Mouse (Mus musculus) embryonic facial prominence, embryonic 12.5 days (tissue): ENCODE results near the gene Lasp1. TPM values are rescaled to one million over a fixed set of nuclear protein-coding genes. Genes with fewer than 3 reads are reported as not detected.

Experiments used
- ATAC-seq: fragments of 200-750 bp; cut with Nextera tagmentation; 2 replicates; pipeline ENCODE4 v1.8.0; 2017; ENCODE audit not compliant: insufficient number of reproducible peaks, insufficient read depth, low FRiP score, low TSS enrichment
- H3K27ac ChIP-seq: fragments of 300-500 bp; sonication (generic); 2 replicates; pipeline ENCODE4 v1.5.1; 2016; ENCODE audit warnings: mild to moderate bottlenecking
- H3K27me3 ChIP-seq: fragments of 300-500 bp; sonication (generic); 2 replicates; pipeline ENCODE4 v1.6.1; 2016; ENCODE audit warnings: mild to moderate bottlenecking, moderate library complexity
- H3K36me3 ChIP-seq: fragments of 300-500 bp; sonication (generic); 2 replicates; pipeline ENCODE4 v1.6.1; 2016; ENCODE audit warnings: mild to moderate bottlenecking
- H3K4me1 ChIP-seq: fragments of 300-500 bp; sonication (generic); 2 replicates; pipeline ENCODE4 v1.6.1; 2016
- H3K4me2 ChIP-seq: fragments of 300-500 bp; sonication (generic); replicated peaks from 2 replicates; pipeline ENCODE4 v1.6.1; 2016; ENCODE audit warnings: mild to moderate bottlenecking, moderate library complexity
- H3K4me3 ChIP-seq: fragments of 300-500 bp; sonication (generic); 2 replicates; pipeline ENCODE4 v1.5.1; 2016; ENCODE audit warnings: mild to moderate bottlenecking
- H3K9ac ChIP-seq: fragments of 300-500 bp; sonication (generic); 2 replicates; pipeline ENCODE4 v1.6.1; 2016; ENCODE audit warnings: mild to moderate bottlenecking, moderate library complexity
- H3K9me3 ChIP-seq: fragments of 300-500 bp; sonication (generic); 2 replicates; pipeline ENCODE4 v1.6.1; 2016; ENCODE audit warnings: mild to moderate bottlenecking, moderate library complexity
- WGBS: fragments of 180-500 bp; shearing (Covaris S2); methylation state at CpG from one replicate; pipeline ENCODE4 v1.1.7; 2016; 5-methylcytosine and 5-hydroxymethylcytosine counted together
- polyA plus RNA-seq: library from polyadenylated mRNA; unstranded; fragments of >200 nt; fragmentation: Nextera tagmentation; extraction: Ambion mirVana; gene quantifications from 2 replicates; pipeline ENCODE4 v1.2.1, GENCODE M21; 2016

Lasp1 gene
- polyA plus RNA-seq, 1 experiment from 2014 or later = 117 TPM

- Histone ChIP-seq H3K4me1 (peaks cover 13% of the 10 kb centered on the region), H3K27me3 (no peaks in the 10 kb centered on the region), H3K9ac (no peak overlapping the region), H3K4me3 (no peak overlapping the region), H3K27ac (0 out of 2 replicates have a peak overlapping the region, but pooled peaks have one; percentile 30), H3K9me3 (no peaks in the 10 kb centered on the region), H3K36me3 (peaks cover 74% of the 10 kb centered on the region), H3K4me2 (no peak overlapping the region)
- no peak for ATAC-seq
- WGBS = 54% methylated on average over 20 of the region's 20 CpGs
These were observed 24.2 kb downstream of the Lasp1 start for GRCm38 (mm10) chr11:97822840-97823603.

DNA sequence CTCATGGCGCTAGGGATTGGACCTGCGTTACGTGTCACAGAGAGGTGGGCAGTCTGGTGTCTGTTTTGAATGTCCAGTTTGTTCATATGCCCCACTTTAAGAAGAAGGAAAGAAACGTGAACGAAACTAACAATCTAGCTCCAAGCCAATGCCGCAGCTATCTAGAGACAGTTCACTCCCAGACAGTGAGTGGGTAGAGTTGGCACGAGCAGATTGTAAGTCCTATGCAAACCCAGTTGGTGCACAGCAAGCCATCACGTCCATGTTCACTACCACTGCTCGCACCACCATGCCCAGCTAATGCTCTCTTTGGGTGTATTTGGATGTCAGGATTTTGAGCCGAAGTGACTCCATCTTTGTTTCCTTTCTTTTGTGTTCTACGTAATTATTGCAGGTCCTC is 25.4 kb downstream of the Lasp1 start:
- Histone ChIP-seq H3K9me3 (no peaks in the 10 kb centered on the region), H3K4me3 (no peak overlapping the region), H3K36me3 (peaks cover 81% of the 10 kb centered on the region), H3K4me1 (peaks cover 2% of the 10 kb centered on the region; the same call in 1 of the 2 replicates), H3K9ac (no peak overlapping the region), H3K4me2 (no peak overlapping the region), H3K27me3 (no peaks in the 10 kb centered on the region), H3K27ac (no peak overlapping the region)
- 95% methylated on average over 11 of the region's 11 CpGs for WGBS
- no peak for ATAC-seq

GRCm38 (mm10) chr11:97824895-97825294 is 26.1 kb downstream of the Lasp1 start:
- no peak for ATAC-seq
- WGBS = 76% methylated on average over 6 of the region's 6 CpGs
- H3K36me3 ChIP-seq = peaks cover 82% of the 10 kb centered on the region

DNA sequence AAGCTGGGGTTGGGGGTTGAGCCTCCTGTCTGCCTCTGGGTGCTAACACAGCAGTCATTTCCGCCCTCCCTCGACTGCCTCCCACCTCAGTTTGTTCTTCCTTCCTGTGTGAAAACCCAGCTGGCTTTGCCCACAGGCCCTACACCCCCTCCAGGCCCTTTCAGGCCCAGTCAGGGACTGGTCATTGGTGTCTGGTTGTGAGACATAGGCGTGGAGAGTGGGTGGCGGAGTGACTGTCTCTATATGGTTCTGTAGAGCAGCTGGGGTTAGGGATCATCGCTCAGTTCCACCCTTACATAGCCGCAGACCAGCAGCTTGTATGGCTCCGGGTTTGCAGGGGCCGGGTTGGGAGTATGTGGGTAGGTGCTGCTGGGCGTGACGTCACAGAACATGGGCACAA is 26.5 kb downstream of the Lasp1 start:
- no peak for ATAC-seq
- 90% methylated on average over 10 of the region's 10 CpGs for WGBS

More at GRCm38 (mm10) chr11:97824895-97825294, 26.1 kb downstream of the Lasp1 start:
- Histone ChIP-seq H3K9me3 (no peaks in the 10 kb centered on the region), H3K9ac (no peak overlapping the region), H3K27ac (no peak overlapping the region), H3K4me3 (no peak overlapping the region), H3K27me3 (no peaks in the 10 kb centered on the region), H3K4me1 (no peaks in the 10 kb centered on the region), H3K4me2 (no peak overlapping the region)

GRCm38 (mm10) chr11:97825971-97826370 is 27.2 kb downstream of the Lasp1 start:
- H3K27me3 ChIP-seq = no peaks in the 10 kb centered on the region
- 90% methylated on average over 9 of the region's 9 CpGs for WGBS

More for the DNA sequence above, 26.5 kb downstream of the Lasp1 start:
- H3K27ac ChIP-seq = no peak overlapping the region
- H3K4me2 ChIP-seq = no peak overlapping the region
- H3K9me3 ChIP-seq = no peaks in the 10 kb centered on the region
- H3K9ac ChIP-seq = no peak overlapping the region
- no peaks in the 10 kb centered on the region for H3K27me3 ChIP-seq
- H3K4me1 ChIP-seq = no peaks in the 10 kb centered on the region
- H3K36me3 ChIP-seq = peaks cover 82% of the 10 kb centered on the region
- no peak overlapping the region for H3K4me3 ChIP-seq

GRCm38 (mm10) chr11:97826414-97826813 is 27.6 kb downstream of the Lasp1 start:
- H3K27me3 ChIP-seq = no peaks in the 10 kb centered on the region
- ATAC-seq = no peak
- H3K9ac ChIP-seq = no peak overlapping the region
- WGBS = 83% methylated on average over 7 of the region's 7 CpGs
- H3K36me3 ChIP-seq = peaks cover 79% of the 10 kb centered on the region
- no peaks in the 10 kb centered on the region for H3K4me1 ChIP-seq
- H3K4me3 ChIP-seq = no peak overlapping the region
- H3K4me2 ChIP-seq = no peak overlapping the region
- no peak overlapping the region for H3K27ac ChIP-seq
- no peaks in the 10 kb centered on the region for H3K9me3 ChIP-seq

More at GRCm38 (mm10) chr11:97825971-97826370, 27.2 kb downstream of the Lasp1 start:
- H3K9ac ChIP-seq = no peak overlapping the region
- ATAC-seq = no peak
- H3K4me3 ChIP-seq = no peak overlapping the region
- H3K4me1 ChIP-seq = no peaks in the 10 kb centered on the region
- H3K9me3 ChIP-seq = no peaks in the 10 kb centered on the region
- no peak overlapping the region for H3K4me2 ChIP-seq
- peaks cover 82% of the 10 kb centered on the region for H3K36me3 ChIP-seq
- H3K27ac ChIP-seq = no peak overlapping the region

DNA sequence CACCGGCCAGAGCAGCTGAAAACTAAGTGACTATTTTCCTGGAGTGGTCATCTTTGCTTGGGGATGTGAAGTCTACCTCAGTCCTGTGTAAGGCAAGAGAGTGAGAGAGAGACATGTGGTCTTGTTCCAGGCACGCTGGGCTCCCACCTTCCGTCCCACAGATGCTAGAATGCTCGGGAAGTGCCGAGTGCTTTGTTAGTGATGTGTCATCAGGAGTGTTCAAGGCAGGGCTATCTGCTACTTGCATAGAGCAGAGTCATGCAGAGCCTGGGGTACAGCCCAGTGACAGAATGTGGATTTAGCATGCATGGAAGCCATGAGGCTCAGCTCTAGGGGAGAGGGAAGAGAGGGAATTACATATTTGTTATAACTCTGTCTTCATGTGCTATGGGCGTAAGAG is 28.9 kb downstream of the Lasp1 start:
- H3K36me3 ChIP-seq = peaks cover 87% of the 10 kb centered on the region
- 87% methylated on average over 6 of the region's 6 CpGs for WGBS
- no peak for ATAC-seq

DNA sequence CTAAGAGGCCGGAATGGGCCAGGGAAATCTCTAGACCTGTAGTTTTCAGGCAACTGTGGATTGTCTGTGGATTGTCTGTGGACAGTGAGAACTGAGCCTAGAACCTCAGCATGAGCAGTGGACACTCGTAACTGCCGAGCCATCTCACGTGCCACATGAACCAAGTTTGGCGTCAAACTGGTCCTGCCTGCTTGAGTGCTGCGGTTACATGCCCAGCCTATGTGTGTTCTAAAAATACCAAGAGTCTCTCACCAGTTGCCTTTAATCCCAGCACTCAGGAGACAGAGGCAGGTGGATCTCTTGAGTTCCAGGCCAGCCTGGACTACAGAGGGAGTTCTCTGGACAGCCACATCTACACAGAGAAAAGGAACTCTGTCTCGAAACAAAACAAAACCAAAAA is 30.6 kb downstream of the Lasp1 start:
- Histone ChIP-seq H3K9ac (no peak overlapping the region), H3K4me3 (no peak overlapping the region), H3K36me3 (peaks cover 88% of the 10 kb centered on the region), H3K27me3 (no peaks in the 10 kb centered on the region), H3K4me1 (no peaks in the 10 kb centered on the region), H3K27ac (no peak overlapping the region), H3K4me2 (no peak overlapping the region), H3K9me3 (no peaks in the 10 kb centered on the region)
- WGBS = 91% methylated on average over 7 of the region's 7 CpGs
- no peak for ATAC-seq

More for the DNA sequence above, 28.9 kb downstream of the Lasp1 start:
- H3K9me3 ChIP-seq = no peaks in the 10 kb centered on the region
- no peak overlapping the region; the same call in 1 of the 2 replicates for H3K9ac ChIP-seq
- no peaks in the 10 kb centered on the region for H3K27me3 ChIP-seq
- H3K4me2 ChIP-seq = no peak overlapping the region
- H3K27ac ChIP-seq = no peak overlapping the region
- H3K4me1 ChIP-seq = no peaks in the 10 kb centered on the region
- no peak overlapping the region for H3K4me3 ChIP-seq

- no peak overlapping the region for H3K4me2 ChIP-seq
- H3K27me3 ChIP-seq = no peaks in the 10 kb centered on the region
- no peak overlapping the region for H3K9ac ChIP-seq
- WGBS = 80% methylated on average over 12 of the region's 12 CpGs
- H3K27ac ChIP-seq = no peak overlapping the region; the same call in 1 of the 2 replicates
- peaks cover 88% of the 10 kb centered on the region for H3K36me3 ChIP-seq
- no peak overlapping the region for H3K4me3 ChIP-seq
- no peak for ATAC-seq
- no peaks in the 10 kb centered on the region for H3K9me3 ChIP-seq
- no peaks in the 10 kb centered on the region for H3K4me1 ChIP-seq
These were observed 31.2 kb downstream of the Lasp1 start for GRCm38 (mm10) chr11:97829913-97830476.

GRCm38 (mm10) chr11:97830501-97830900 is 31.7 kb downstream of the Lasp1 start:
- Histone ChIP-seq H3K4me2 (no peak overlapping the region), H3K4me3 (no peak overlapping the region), H3K36me3 (peaks cover 88% of the 10 kb centered on the region), H3K27me3 (no peaks in the 10 kb centered on the region), H3K27ac (no peak overlapping the region; the same call in 1 of the 2 replicates), H3K4me1 (no peaks in the 10 kb centered on the region), H3K9ac (no peak overlapping the region), H3K9me3 (no peaks in the 10 kb centered on the region)
- 74% methylated on average over 6 of the region's 6 CpGs for WGBS
- no peak for ATAC-seq

DNA sequence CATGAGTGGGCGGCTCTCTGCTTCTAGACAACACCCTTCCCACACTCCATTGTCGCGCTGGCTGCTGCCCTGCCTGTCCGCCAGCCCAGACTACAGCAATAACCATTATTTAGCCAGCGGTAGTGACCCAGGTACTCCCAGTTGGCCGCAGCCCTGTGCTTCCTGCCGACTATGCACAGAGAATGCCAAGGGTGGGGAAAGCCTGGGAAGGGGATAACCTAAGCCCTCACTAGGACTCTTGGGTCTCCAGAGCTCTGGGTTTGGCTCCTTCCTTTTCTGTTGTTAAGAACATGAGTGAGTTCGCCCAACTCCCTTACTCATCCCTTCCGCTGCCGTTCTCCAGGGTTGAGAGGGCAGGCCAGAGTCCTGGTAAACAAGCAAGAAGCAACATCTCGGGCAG is 33.2 kb downstream of the Lasp1 start:
- Histone ChIP-seq H3K9me3 (no peaks in the 10 kb centered on the region), H3K27ac (no peak overlapping the region), H3K36me3 (peaks cover 88% of the 10 kb centered on the region), H3K4me2 (no peak overlapping the region), H3K4me1 (no peaks in the 10 kb centered on the region), H3K4me3 (no peak overlapping the region), H3K9ac (no peak overlapping the region), H3K27me3 (no peaks in the 10 kb centered on the region)
- WGBS = 89% methylated on average over 11 of the region's 11 CpGs
- no peak for ATAC-seq

DNA sequence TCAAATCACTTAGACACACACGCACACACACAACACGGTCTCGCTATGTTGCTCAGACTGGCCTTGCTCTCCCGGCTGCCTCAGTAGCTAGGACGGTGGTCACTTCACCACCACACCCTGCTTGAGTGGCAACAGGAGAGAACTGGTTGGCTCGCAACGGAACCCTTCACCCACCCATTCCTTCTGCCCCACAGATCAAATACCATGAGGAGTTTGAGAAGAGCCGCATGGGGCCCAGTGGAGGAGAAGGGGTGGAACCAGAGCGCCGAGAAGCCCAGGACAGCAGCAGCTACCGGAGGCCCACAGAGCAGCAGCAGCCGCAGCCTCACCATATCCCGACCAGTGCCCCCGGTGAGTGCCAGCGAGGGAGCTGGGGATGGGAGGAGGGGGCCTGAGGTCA is 34.6 kb downstream of the Lasp1 start:
- Histone ChIP-seq H3K9me3 (no peaks in the 10 kb centered on the region), H3K4me3 (no peak overlapping the region), H3K27ac (no peak overlapping the region), H3K27me3 (no peaks in the 10 kb centered on the region), H3K36me3 (peaks cover 83% of the 10 kb centered on the region), H3K4me2 (no peak overlapping the region), H3K4me1 (no peaks in the 10 kb centered on the region), H3K9ac (no peak overlapping the region)
- 83% methylated on average over 15 of the region's 15 CpGs for WGBS
- ATAC-seq = no peak
